Mouse (Mus musculus) liver, embryonic 12.5 days (tissue): ENCODE measurements around the gene Slc24a2. TPM values are rescaled to one million over a fixed set of nuclear protein-coding genes. Genes with fewer than 3 reads are reported as not detected.

Experiments used
- ATAC-seq: fragments of 200-750 bp; cut with Nextera tagmentation; 2 replicates; pipeline ENCODE4 v1.8.0; 2017; ENCODE audit warnings: moderate number of reproducible peaks, mild to moderate bottlenecking, moderate library complexity
- H3K27ac ChIP-seq: fragments of 300-500 bp; sonication (generic); 2 replicates; pipeline ENCODE4 v1.5.1; 2016; ENCODE audit warnings: mild to moderate bottlenecking
- H3K27me3 ChIP-seq: fragments of 300-500 bp; sonication (generic); replicated peaks from 2 replicates; pipeline ENCODE4 v1.6.1; 2016; ENCODE audit warnings: mild to moderate bottlenecking, moderate library complexity
- H3K36me3 ChIP-seq: fragments of 300-500 bp; sonication (generic); 2 replicates; pipeline ENCODE4 v1.6.1; 2016; ENCODE audit warnings: mild to moderate bottlenecking, moderate library complexity
- H3K4me1 ChIP-seq: fragments of 300-500 bp; sonication (generic); 2 replicates; pipeline ENCODE4 v1.6.1; 2016
- H3K4me2 ChIP-seq: fragments of 300-500 bp; sonication (generic); 2 replicates; pipeline ENCODE4 v1.6.1; 2016; ENCODE audit warnings: mild to moderate bottlenecking, moderate library complexity
- H3K4me3 ChIP-seq: fragments of 300-500 bp; sonication (generic); 2 replicates; pipeline ENCODE4 v1.5.1; 2016; ENCODE audit warnings: mild to moderate bottlenecking, moderate library complexity
- H3K9ac ChIP-seq: fragments of 300-500 bp; sonication (generic); 2 replicates; pipeline ENCODE4 v1.6.1; 2016; ENCODE audit warnings: mild to moderate bottlenecking, moderate library complexity
- H3K9me3 ChIP-seq: fragments of 300-500 bp; sonication (generic); replicated peaks from 2 replicates; pipeline ENCODE4 v1.6.1; 2016; ENCODE audit warnings: mild to moderate bottlenecking, moderate library complexity
- WGBS: fragments of 180-500 bp; shearing (Covaris S2); methylation state at CpG from one replicate; pipeline ENCODE4 v1.1.7; 2016; ENCODE audit not compliant: insufficient replicate concordance; 5-methylcytosine and 5-hydroxymethylcytosine counted together
- polyA plus RNA-seq: library from polyadenylated mRNA; unstranded; fragments of >200 nt; fragmentation: Nextera tagmentation; extraction: Ambion mirVana; gene quantifications from 2 replicates; pipeline ENCODE4 v1.2.1, GENCODE M21; 2016

Slc24a2 gene
- polyA plus RNA-seq, 1 experiment from 2014 or later: not detected

DNA sequence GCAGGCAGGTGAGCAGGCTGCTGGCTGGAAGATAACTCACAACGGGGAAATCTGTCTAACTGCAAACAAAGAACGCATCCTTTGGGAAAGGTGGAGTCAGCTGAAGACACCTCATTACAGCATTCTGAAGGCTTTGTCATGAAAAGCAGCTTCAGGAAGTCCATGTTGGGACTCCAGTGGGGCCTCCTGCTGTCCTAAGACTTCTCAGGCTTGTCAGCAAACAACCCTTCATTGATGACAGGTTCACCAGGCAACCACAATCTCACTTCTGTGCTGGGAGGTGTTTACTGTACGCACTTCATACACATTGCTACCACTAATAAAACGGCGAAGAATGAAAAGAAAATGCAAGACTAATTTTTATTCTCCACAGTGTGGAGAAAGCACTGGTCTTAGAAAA lies 165.1 kb downstream of the Slc24a2 start:
- 63% methylated on average over 5 of the region's 5 CpGs for WGBS

DNA sequence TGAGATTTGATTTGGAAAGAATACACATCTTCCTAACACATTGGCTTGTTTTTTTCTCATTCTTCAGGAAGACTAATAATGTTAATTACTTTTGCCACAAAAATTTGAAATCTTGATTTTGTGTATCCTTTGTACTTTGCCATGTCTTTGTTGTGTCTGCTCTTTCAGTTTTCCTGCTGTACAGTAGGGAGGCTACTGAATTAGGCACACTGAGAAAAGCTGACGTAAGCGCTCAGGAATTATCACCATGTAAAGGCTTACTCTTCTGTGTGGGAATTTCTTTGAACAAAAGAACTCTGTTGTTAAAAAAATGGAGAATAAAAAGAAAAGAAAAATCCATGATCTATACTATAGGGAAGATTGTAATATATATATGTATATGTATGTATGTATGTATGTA lies 165.7 kb downstream of the Slc24a2 start:
- Histone ChIP-seq H3K27ac (no peak overlapping the region), H3K9ac (no peak overlapping the region), H3K4me1 (no peaks in the 10 kb centered on the region), H3K4me3 (no peak overlapping the region), H3K9me3 (no peaks in the 10 kb centered on the region), H3K36me3 (no peaks in the 10 kb centered on the region), H3K27me3 (no peaks in the 10 kb centered on the region), H3K4me2 (no peak overlapping the region)
- no peak for ATAC-seq
- WGBS: 75% methylated on average over 2 of the region's 2 CpGs

More for the DNA sequence above, 165.1 kb downstream of the Slc24a2 start:
- Histone ChIP-seq H3K4me1 (no peaks in the 10 kb centered on the region), H3K4me3 (no peak overlapping the region), H3K27me3 (no peaks in the 10 kb centered on the region), H3K4me2 (no peak overlapping the region), H3K36me3 (no peaks in the 10 kb centered on the region), H3K27ac (no peak overlapping the region), H3K9ac (no peak overlapping the region), H3K9me3 (no peaks in the 10 kb centered on the region)
- no peak for ATAC-seq

DNA sequence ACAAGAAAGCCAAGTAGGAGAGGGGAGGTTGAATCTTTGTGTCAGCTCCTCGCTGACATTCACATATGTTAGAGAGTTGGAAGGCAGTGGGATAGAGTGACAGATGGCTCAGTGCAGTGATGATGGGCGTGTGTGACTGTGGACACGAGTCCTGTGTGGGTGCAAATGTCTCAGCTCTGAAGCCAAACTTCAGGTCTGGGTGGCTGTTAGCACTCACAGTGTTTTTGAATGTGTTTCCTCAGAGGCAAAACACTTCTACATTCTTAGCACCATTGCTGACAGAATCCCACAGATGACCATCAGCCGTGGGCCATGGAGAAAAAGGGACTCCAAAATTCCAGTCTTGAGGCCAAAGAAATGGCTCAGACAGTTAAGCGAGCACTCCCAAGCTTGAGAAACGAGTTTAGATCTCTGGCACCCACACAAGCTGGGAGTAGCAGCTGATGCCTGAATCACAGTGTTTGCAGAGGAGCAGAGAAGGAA lies 167.5 kb downstream of the Slc24a2 start:
- Histone ChIP-seq H3K4me2 (no peak overlapping the region), H3K9ac (no peak overlapping the region), H3K36me3 (no peaks in the 10 kb centered on the region), H3K27me3 (no peaks in the 10 kb centered on the region), H3K4me3 (no peak overlapping the region), H3K27ac (no peak overlapping the region), H3K9me3 (no peaks in the 10 kb centered on the region), H3K4me1 (no peaks in the 10 kb centered on the region)
- WGBS: 53% methylated on average over 6 of the region's 6 CpGs
- no peak for ATAC-seq

DNA sequence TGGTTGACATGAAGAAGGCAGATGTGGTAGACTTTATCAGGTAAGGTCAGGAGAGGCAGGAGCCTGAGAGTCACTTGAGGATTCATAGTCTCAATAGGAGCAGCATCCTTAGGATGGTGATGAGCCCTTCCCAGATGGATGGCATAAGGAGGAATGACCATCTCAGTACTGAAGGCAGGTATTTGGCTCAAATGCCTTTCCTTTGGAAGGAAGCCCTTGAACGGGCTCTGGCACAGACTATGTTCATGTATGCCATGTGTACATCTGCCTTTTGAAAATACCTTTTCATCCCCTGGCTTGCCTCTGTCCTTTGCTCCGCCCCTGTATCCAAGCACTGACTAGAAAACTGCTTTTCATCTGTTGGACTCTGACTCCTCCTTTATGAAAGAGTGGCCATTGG lies 168.6 kb downstream of the Slc24a2 start:
- Histone ChIP-seq H3K4me3 (no peak overlapping the region), H3K27ac (no peak overlapping the region), H3K9me3 (no peaks in the 10 kb centered on the region), H3K4me2 (no peak overlapping the region), H3K4me1 (no peaks in the 10 kb centered on the region), H3K9ac (no peak overlapping the region), H3K36me3 (no peaks in the 10 kb centered on the region), H3K27me3 (no peaks in the 10 kb centered on the region)
- WGBS: 42% methylated on average over 2 of the region's 2 CpGs
- ATAC-seq: no peak

DNA sequence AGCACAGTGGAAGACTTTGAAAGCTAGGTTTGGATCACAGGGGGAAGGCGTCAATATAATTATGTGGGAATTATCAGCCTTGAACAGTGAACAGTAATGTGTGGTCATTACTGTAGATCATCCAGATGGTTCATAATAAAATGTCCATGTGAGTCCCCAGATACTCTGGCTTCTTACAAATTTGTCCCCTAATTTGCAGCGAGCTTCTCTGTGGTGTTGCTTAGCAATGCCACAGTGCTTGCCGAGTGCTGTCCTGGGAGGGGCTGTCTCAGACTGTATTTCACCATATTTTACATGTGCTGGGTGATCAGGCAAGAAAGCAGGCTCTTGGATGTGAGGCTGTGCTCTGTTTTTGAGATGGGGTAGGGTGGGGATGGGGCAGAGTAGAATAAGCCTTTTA lies 172.7 kb downstream of the Slc24a2 start:
- Histone ChIP-seq H3K4me1 (no peaks in the 10 kb centered on the region), H3K9ac (no peak overlapping the region), H3K4me3 (no peak overlapping the region), H3K27me3 (no peaks in the 10 kb centered on the region), H3K9me3 (no peaks in the 10 kb centered on the region), H3K27ac (no peak overlapping the region), H3K4me2 (no peak overlapping the region), H3K36me3 (no peaks in the 10 kb centered on the region)
- 62% methylated on average over 3 of the region's 3 CpGs for WGBS
- no peak for ATAC-seq

DNA sequence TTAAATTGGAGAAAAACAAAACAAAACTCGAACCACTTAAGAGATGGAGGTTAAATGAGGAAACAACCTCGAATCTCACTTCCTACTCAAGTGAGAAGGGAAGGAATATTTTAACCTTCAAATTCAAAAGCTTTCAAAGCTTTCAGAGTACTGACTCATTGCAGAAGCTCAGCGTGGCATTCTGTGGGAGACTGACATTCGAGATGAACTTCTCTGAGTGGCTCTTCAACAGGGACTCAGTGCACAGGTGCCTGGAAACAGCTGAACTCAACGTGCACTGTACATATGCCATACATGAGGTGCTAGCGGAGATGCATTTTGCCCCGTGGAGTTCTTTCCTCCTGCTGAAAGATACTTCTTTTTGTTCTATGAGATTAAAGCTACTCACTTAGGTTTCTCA lies 174.5 kb downstream of the Slc24a2 start:
- no peak for ATAC-seq
- no peak overlapping the region for H3K4me2 ChIP-seq
- H3K4me3 ChIP-seq: no peak overlapping the region
- H3K27me3 ChIP-seq: no peaks in the 10 kb centered on the region
- WGBS: 53% methylated on average over 7 of the region's 7 CpGs
- no peaks in the 10 kb centered on the region for H3K36me3 ChIP-seq
- H3K9ac ChIP-seq: no peak overlapping the region
- H3K27ac ChIP-seq: no peak overlapping the region
- no peaks in the 10 kb centered on the region for H3K9me3 ChIP-seq
- H3K4me1 ChIP-seq: no peaks in the 10 kb centered on the region

DNA sequence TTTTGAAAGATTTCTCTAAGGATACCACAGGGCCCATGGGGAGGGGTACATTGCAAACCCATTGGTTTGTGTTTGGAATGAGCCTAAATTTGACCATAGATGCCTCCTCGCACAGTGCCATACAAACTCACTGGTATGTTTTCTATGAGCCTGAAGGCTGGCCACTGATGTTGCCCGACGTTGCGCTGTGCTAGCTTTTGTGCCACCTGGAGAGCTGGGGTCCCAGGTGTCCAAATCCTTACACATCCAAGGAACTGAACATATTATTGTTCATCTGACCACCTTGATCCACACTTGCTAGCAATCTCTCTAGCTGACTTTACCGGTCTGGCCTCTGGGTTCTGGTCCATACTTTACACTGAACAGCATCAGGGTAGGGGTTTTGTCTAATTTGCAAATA lies 177.4 kb downstream of the Slc24a2 start:
- no peak for ATAC-seq
- H3K4me2 ChIP-seq: no peak overlapping the region
- H3K4me1 ChIP-seq: no peaks in the 10 kb centered on the region
- H3K9me3 ChIP-seq: no peaks in the 10 kb centered on the region
- no peak overlapping the region for H3K27ac ChIP-seq
- no peaks in the 10 kb centered on the region for H3K36me3 ChIP-seq
- 78% methylated on average over 5 of the region's 5 CpGs for WGBS
- H3K27me3 ChIP-seq: no peaks in the 10 kb centered on the region
- H3K9ac ChIP-seq: no peak overlapping the region
- H3K4me3 ChIP-seq: no peak overlapping the region

DNA sequence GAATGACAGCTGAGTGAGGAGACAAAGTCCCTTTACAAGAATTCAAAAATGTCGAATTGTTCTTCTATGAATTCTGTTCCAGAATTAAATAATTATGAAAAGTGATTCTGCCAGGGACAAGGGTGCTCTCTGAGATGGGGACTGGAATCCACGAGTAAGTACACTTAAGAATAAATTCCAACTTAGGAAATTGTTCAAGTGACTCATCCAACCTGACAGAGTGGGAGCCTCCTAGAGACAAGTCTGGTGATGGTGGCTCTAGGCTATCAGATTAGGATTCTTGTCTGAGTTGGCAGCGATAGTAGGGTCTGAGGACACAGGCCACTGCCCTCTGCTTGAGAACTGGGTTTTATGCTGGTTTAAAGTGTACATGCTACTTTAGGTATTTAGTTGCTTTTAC lies 181.2 kb downstream of the Slc24a2 start:
- WGBS: 54% methylated on average over 3 of the region's 3 CpGs
- Histone ChIP-seq H3K27me3 (no peaks in the 10 kb centered on the region), H3K36me3 (no peaks in the 10 kb centered on the region), H3K9ac (no peak overlapping the region), H3K9me3 (no peaks in the 10 kb centered on the region), H3K27ac (no peak overlapping the region), H3K4me1 (no peaks in the 10 kb centered on the region), H3K4me3 (no peak overlapping the region), H3K4me2 (no peak overlapping the region)
- ATAC-seq: no peak

DNA sequence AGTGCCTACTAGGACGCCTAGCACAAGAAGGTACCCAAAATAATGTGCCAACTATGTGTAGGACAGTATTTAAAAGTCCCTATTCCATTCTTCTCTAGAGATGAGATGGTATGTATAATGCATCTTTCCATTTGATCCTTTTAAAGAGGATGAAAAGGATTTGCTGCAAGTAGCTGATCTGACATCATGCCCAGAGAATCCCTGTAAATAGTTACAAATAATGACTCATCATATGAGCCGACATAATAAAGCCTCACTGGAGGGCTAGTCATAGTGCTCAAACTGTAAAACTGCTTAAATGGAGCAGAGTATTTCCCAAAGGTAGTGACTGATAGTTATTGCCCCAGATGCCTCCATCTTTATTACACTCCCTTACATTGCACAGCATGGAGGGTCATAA lies 183.1 kb downstream of the Slc24a2 start:
- Histone ChIP-seq H3K4me2 (no peak overlapping the region), H3K9ac (no peak overlapping the region), H3K4me1 (no peaks in the 10 kb centered on the region), H3K27me3 (no peaks in the 10 kb centered on the region), H3K36me3 (no peaks in the 10 kb centered on the region), H3K4me3 (no peak overlapping the region), H3K27ac (no peak overlapping the region), H3K9me3 (no peaks in the 10 kb centered on the region)
- no peak for ATAC-seq
- 61% methylated on average over 2 of the region's 2 CpGs for WGBS

DNA sequence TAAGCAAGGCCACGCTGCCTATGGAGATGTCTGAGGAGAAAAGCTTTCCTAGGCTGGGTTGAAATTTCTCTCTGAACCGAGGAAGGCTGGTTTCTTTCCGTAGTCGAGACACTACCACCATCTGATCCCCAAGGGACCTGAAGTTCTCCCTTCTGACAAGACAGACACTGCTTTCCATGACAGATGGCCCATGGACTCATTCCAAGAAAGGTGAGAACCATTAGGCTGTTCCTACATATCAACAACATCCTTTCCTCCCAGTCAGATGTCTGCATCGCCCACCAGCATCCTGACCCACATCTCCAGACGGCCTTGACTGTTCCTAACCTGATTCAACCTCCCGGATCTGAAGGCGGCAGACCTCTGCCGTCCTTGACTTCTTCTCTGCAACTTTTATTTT lies 187.0 kb downstream of the Slc24a2 start:
- Histone ChIP-seq H3K4me1 (no peaks in the 10 kb centered on the region), H3K4me3 (no peak overlapping the region), H3K27ac (no peak overlapping the region), H3K36me3 (no peaks in the 10 kb centered on the region), H3K27me3 (no peaks in the 10 kb centered on the region), H3K9me3 (no peaks in the 10 kb centered on the region), H3K9ac (no peak overlapping the region), H3K4me2 (no peak overlapping the region)
- 74% methylated on average over 9 of the region's 9 CpGs for WGBS
- ATAC-seq: no peak

DNA sequence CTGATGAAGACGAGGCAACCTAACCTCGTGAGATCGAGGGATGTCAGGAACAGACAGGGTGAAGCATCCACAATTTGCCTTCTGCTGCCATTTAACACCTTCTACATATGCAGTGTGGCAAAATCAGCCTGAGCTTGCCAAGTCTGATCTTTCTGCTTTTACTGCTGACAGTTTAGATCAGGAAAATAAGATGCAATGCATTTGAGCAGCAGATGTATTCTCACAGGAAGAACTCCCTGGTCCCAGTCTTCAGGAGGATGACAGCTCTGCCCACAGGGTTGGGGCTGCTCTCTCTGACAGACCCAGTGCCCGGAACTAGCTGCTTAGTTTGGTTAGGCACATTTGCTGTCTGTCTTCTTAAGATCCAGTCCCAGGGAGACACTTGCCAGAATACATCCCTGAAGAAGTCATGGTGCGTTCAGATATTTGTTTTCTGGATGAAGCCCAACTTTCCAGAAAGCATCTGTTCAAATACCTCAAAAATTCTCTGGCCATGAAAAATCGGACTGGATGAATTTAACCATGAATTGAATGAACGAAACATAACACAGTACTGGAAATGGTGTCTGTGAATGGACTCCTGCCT lies 188.8 kb downstream of the Slc24a2 start:
- Histone ChIP-seq H3K9ac (no peak overlapping the region), H3K36me3 (no peaks in the 10 kb centered on the region), H3K27me3 (no peaks in the 10 kb centered on the region), H3K27ac (no peak overlapping the region), H3K4me2 (no peak overlapping the region), H3K4me3 (no peak overlapping the region), H3K9me3 (no peaks in the 10 kb centered on the region), H3K4me1 (no peaks in the 10 kb centered on the region)
- WGBS: 64% methylated on average over 7 of the region's 7 CpGs
- ATAC-seq: no peak

DNA sequence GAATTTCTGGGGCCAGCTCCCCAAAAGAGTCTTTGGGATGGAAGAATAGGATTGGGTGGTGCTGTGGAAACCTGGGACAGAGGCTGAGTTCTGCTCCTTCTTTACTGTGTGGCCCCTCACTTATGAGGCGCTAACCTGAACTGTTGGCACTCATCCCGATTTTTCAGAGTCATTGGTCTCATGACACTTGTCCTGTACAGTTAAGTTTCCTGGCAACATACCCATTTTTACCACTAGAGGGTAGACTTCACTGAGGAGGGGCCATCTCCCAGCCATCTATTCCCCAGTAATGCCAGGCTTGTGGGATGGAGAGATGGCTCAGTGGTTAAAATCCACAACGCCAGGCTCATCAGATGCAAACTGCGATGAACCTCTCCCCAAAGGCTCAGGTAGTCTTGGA lies 192.7 kb downstream of the Slc24a2 start:
- Histone ChIP-seq H3K9me3 (no peaks in the 10 kb centered on the region), H3K4me3 (no peak overlapping the region), H3K9ac (no peak overlapping the region), H3K4me2 (no peak overlapping the region), H3K27ac (no peak overlapping the region), H3K36me3 (no peaks in the 10 kb centered on the region), H3K4me1 (no peaks in the 10 kb centered on the region), H3K27me3 (no peaks in the 10 kb centered on the region)
- 47% methylated on average over 4 of the region's 4 CpGs for WGBS
- no peak for ATAC-seq

DNA sequence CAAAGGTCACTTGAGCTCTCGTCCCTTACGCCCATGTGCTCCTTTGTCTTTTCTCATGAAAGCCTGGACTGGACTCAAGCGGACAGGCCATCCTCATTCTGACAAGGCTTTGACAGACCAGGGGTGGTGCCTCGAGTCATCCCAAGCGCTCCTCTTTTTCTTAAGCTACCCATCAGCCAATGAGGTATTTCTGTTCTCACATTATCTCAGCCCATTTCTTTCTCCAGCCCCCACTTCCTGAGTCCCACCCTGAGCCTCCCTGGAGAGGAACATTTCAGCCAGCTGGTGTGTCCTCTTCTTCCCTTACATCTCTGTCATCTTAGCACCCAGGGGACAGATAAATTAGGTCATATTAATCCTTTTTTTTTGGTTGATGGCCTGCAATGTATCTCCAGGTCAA lies 193.8 kb downstream of the Slc24a2 start:
- no peaks in the 10 kb centered on the region for H3K36me3 ChIP-seq
- no peaks in the 10 kb centered on the region for H3K4me1 ChIP-seq
- no peak for ATAC-seq
- H3K9me3 ChIP-seq: no peaks in the 10 kb centered on the region
- no peaks in the 10 kb centered on the region for H3K27me3 ChIP-seq
- H3K4me3 ChIP-seq: no peak overlapping the region
- 46% methylated on average over 5 of the region's 5 CpGs for WGBS
- H3K4me2 ChIP-seq: no peak overlapping the region
- no peak overlapping the region for H3K9ac ChIP-seq
- H3K27ac ChIP-seq: no peak overlapping the region
